Mouse (Mus musculus) 3134 (cell line): ENCODE measurements around the gene Rrp8.

Experiments
- DNase-seq: peaks from one replicate; pipeline ENCODE4 v3.0.0-alpha.2; 2011; ENCODE audit warnings: low spot score; ENCODE audit not compliant: insufficient read length; ENCODE audit errors: extremely low read depth

Gene Rrp8

GRCm38 (mm10) chr7:105736911-105737521, at the start of gene Rrp8:
TSS of gene Rrp8 (minus strand) at chr7:105737385.
- DNase-seq, result no peak

GRCm38 (mm10) chr7:105786506-105787284, 49.5 kb upstream of the Rrp8 start:
- DNase-seq, result no peak

DNA sequence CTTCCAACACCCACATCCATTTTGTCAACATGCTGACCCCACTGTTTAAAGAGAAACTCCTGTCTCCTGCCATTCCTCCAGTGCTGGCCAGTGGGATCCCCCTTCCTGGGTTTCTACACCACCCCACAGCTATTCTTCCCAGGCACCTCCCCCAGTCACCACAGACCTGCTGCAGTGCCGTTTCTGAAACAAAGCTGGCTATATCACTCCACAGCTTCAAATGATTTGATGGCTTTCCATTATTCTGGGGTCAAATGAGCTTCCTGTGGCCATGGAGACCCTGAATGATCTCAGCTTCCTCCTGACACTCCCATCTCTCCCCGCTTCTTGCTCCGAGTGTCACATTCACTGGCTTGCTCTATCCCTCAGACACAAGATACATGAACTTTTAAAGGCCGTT, 47.4 kb upstream of the Rrp8 start:
- DNase-seq, result no peak

- DNase-seq, result no peak
Observed at GRCm38 (mm10) chr7:105783861-105784260, 46.7 kb upstream of the Rrp8 start.

DNA sequence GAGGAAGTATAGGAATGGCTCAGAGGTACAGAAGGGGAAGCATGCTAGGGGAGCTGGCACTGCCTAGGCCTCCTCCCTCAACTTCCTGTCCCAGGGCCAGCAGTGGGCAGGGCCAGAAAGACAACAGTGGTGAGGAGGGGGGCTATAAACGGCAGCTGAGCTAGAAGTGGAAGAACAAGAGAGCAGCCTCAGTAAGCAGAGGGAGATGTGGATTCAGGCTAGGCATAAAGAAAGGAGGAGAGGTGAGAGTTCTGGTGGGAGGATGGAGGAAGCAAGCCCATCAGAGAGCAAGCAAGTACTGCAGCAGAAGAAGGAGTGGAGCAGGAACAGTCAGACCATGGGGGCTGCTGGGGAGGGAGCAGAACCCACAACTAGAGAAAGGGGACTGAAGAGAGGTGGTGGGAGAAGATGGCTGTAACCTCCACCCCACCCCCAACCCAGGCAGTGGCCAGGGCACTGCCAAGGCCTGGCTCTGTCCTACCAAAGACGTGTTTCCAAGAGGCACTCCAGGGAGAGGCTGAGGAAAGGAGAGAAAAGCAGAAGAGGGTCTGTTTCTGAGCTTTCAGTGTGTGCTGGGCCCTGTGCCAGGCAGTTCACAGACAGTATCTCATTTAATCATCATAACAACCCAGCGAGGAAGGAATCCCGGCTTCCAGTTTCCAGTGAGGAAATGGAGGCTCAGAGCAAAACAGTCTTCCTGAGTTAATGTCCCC, 41.5 kb upstream of the Rrp8 start:
- DNase-seq, result no peak

DNA sequence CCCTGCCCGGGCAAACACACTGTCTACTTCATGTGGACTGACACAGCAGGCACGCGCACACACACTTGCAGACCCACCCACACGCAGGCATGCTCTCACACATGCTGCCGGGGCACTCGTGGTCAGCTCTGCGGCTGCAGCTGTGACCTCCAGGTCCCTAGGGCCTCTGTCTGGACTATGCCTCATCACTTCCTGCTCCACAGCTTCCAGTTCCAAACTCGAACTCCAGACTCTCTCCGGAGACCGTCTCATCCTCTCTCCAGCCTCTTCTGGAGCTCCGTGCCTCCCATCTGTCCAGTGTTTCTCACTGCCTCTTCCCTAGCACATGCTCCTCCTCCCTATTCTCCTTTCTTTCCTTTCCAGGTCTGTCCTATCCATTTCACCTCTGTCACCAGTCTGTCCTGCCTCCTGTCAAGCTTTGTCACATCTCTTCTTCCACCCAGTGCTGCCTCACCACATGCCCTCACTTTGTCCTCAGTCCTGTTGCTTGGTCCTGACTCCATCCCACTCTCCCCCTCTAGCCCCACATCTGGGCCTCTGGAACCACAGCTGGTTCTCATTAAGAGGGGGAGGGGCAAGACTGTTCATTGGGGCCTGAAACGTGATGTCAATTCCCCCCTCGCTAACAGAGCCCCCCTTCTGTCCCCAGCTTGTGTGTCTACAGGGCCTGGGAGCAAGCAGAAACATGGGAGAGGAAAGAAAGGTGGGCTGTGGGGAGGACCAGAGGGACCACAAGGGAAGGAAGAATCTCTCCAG, 40.8 kb upstream of the Rrp8 start:
- peak; percentile 89 for DNase-seq

DNA sequence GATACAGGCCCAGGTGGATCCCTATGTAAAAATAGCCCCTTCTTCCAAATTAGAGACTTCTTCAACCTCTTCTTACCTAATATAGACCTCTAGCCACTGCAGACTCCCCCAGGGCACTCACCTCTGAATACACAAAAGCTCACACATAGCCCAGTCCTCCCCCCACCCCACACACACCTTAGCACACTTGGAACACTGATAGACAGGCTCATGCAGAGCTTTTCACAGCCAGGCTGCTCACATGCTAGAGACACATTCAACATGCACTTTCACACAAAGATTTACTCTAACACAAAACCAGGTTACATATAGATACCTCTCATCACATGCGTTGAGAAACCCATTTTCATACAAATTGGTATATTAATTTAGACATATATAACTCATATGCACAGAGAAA, 40.1 kb upstream of the Rrp8 start:
- DNase-seq, result no peak

- DNase-seq, result no peak
Observed at GRCm38 (mm10) chr7:105776026-105776425, 38.8 kb upstream of the Rrp8 start.

DNA sequence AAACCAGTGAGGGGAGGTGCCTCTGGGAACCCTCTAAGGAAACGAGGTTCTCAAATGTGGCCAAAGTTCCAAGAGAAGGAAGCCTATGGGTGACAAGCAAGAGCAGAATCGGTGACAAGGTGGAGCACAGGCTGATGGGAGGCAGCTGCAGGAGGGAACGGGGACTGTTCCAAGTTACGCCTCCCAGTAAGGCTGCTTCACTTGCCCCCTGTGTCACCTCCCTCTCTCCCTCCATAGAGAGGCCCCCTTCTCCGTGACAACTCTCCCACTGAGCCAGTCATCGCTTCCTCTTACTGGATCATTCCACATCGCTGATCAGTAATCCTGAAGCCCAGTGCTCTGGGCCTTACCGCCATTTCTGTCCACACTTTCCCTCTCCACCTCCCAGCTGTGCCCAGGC, 37.5 kb upstream of the Rrp8 start:
- no peak for DNase-seq

DNA sequence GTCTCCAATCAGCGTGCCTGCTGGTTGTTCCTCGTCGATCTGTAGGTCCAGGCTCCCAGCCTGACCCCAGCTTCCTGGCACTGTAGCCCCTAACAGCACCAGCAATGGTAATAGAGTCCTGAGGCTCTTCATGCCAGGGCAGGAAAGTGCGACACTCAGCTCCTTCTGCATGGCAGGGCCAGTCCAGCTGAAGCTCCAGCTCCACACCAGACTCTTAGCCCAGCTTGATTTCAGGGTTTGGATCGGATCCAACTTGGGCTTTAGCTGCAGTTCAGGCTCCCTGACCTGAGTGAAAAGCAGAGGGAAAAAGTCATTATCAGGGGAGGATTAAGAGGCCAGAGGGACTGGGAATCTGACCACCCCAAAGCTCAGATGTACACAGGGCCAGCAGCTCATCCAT, 35.9 kb upstream of the Rrp8 start:
- DNase-seq, result no peak

DNA sequence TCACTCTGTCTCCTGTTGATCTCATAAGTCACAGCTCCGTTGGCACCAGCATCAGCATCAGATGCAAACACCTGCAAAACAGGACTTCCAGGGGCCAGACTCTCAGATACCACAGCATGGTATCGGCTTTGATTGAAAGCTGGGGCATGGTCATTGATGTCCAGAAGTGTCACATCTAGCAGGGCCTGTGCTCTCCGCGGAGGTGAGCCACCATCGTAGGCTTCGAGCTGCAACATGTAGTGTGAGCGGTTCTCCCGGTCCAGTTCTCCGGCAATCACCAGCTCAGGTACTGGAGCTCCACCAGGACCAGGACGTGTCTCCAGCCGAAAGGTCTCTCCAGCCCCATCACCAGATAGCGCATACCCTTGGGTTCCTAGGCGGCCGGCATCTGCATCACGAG, 35.1 kb upstream of the Rrp8 start:
- no peak for DNase-seq

DNA sequence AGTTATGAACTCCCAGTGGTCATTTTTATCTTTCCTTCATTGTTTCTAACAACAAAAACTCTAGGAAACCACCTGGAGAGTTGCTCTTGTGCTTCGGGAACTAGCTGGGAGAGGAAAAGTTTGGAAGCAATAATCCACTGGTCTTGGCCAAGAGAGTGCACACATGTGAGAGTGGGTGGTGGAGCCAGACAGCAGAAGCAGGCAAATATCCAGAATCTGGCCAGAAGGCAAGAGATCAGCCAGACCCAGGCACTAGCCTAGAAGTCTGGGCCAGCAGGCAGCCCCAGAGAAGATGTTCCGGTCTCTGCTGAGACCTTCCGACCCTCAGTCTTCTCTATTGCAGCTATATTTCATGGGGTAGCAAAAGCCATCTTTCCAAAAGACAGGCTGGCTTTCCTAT, 32.8 kb upstream of the Rrp8 start:
- DNase-seq, result no peak

DNA sequence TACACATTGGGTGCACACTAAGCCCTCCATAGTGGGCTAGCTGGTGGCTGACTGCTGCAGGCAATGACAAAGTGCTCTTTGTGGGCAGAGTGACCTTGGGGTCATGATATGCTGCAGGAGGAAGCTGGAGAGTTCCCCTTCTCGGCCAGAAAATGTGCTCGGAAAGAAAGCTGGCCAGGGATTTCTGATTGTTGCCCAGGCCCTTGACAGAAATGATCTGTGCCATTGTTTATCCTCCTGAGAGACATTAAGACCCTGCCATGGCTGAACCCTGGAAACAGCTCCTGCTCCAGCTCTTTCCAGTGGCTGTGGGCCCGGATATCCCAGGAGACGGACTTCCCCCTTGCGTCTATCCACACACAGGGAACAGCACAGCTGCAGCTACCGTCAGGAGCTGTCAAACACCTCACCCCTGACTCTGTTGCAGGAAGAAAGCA, 30.6 kb upstream of the Rrp8 start:
- DNase-seq, result no peak

DNA sequence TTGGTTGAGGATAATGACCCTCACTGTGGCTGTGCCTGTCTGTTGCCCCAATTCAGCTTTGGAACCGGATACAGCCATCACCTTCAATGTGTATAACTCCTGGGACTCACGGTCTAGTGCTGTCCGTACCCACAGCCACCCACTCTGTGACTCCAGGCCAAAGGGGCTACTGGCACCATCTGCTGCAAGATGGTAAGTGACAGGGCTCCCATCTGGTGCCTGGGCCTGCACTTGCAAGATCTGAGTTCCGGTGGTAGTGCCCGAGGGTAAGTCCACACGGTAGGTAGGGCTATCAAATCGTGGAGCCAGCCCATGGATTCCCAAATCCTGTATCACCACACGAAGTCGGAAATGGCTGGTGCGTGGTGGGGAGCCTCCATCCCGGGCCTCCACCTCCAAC, 27.1 kb upstream of the Rrp8 start:
- no peak for DNase-seq

DNA sequence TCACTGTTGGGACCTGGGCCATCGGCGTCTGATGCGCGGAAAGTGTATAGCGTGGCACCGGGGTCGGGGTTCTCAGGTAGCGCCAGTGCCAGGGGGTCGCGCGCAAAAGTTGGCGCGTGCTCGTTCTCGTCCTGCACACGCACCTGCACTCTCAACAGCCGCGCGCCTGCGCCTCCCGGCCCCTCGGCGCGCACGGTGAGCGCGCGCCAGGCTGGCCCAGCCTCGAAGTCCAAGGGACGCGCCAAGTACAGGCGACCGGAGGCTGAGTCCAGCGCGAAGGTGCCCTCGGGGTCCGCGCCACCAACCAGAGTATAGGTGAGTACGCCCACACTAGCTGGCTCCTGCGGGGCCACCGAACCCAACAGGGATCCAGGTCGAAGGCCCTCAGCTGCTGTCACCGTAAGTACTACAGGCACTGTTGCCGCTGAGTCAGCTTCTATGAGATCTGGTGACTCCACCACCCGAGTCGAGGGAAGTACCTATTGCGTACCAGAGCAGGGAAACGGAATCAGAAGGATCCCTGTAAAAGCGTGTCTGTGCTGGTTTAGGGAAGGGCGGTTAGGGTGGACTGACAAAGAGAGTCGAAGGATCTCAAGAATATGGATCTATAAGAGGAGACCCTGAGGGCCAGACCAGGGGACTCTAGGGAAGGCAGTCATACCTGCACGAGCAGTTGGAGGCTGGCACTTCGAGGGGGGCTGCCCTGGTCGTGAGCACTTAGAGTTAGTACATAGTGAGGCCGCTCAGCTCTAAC, 25.5 kb upstream of the Rrp8 start:
- DNase-seq, result no peak

DNA sequence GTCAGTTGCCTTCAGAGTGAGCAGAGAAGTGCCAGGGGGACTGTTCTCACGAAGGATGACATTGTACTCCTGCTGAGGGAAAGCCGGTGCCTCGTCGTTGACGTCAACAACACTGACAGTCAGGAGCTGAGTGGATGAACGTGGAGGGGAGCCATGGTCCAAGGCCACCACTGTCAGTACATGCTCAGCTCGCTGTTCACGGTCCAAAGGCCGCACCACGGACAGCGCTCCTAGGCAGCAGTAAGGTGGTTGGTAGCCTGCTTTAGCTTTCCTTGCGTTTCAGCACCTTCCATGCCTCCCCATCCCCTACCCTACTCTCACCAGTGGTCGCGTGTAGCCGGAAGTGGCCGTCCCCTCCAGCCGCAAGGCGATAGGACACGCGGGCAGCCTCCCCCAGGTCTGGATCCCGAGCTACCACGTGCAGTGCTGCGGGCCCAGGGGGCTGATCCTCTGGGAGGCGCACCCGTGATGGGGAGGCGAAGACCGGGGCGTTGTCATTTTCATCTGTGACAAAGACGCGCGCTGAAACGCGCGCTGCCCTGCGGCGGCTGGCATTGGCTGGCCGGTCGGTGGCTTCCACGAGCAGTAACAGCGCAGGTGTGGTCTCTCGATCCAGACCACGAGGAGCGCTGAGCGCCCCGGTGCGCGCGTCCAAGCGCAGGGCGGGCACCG, 24.8 kb upstream of the Rrp8 start:
- DNase-seq, result no peak

GRCm38 (mm10) chr7:105753281-105753680, 16.1 kb upstream of the Rrp8 start:
- no peak for DNase-seq

DNA sequence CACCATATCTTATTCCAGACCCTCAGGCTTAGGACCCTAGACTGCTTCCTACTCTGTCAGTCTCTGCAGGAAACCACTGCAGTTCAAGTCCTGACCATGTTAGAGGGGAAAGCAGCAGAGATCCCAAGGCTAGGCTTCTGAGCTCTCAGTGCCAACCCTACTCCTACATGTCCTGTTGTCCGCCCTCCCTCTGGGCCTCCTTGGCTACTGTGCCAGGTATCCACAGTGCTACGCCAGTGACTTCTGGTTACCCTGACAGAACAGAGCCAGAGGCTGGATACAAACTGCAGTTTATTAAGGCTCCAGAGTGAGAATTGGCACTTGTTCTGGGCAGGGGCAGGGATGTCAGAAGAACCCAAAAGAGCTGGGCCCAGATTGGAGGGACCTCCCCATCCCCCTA, 15.5 kb upstream of the Rrp8 start:
- DNase-seq, result no peak

GRCm38 (mm10) chr7:105751491-105752433, 14.6 kb upstream of the Rrp8 start, which contains the start of gene Tpp1:
TSS of gene Tpp1 (minus strand) at chr7:105752235.
- DNase-seq, result peak; percentile 68
